Mouse (Mus musculus): ENCODE results near the gene Olfr714.
A peak's percentile ranks its signal among the peaks of the same experiment; 100 is the strongest.
"Not testable (repeated sequence)": the region's sequence is repeated elsewhere in the genome, so short reads cannot be mapped to it uniquely, and the experiment has no call there.

Gene Olfr714

DNA sequence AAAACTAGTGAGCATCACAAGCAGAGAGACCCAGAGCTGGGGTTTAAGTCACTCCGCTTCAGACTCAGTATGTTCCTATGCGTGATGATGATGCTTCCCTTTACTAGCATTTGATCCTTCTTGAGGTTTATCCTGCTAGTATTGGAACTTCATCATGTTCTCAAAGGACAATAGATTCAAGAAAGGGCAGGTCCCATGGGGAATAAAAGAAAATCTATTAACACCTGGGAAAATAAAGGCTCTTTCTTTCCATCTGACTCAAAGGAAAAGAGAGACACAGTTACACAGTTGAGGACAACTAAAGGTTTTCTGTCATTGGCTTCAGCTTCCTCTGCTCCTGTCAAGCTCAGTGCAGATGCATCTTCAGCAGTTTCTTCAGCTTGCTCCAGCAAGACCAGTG, at the start of gene Olfr714:
Gene Olfr714, plus strand, starts transcription at position 301 of the 400 bp plus-strand sequence.
- no peak for DNase-seq (ENCODE audit: low spot score in 2 of 2)

DNA sequence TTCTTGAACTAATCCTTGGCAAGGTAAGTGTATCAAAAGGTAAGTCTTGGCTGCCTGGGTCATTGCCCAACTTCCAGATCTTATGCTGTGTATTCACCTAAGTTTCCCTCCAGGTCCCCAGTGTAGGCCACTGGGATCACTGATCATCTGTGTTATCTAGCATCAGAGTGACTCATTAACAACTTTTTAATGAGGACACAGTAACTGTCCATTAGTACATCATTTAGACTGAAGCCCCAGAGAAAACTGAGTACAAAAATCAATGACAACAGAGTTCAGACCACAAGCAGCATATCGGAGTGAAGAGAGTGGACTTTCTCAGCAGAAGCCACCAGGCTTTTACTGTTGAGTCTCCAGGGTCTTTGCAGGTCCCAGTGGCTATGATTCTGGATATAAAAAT, 39.9 kb upstream of the Olfr714 start, which contains the start of gene Olfr713:
Gene Olfr713, plus strand, starts transcription at position 301 of the 400 bp plus-strand sequence.
- no peak for DNase-seq (ENCODE audit: low spot score in 2 of 2)

DNA sequence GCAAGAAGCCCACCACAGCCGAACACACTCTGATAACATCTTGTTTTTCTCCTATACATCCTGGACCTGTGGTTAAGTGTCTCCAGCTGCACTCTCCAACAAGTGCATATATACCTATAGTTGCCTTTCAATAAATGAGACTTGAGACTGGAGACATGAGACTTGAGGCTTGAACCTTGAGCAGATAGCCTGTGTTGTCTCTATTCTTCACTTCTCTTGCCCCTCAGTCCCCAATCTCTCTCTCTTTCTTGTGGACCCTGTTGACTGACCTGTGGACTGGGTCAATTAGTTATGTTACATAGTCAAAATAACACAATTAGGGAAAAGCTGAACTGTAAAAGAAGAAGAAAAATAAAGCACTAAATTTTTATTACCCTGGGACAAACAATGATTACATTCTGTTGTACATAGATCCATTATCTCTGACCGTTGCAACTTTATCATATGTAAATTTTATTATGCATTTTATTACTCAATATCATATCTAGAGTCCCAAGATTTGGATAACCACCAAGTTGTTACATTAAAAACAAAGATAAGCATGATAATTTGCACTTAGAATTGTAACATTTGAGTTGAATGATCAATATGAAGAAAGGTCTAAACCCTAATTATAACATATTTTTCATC, 30.7 kb upstream of the Olfr714 start:
- no peak for DNase-seq (ENCODE audit: low spot score in 2 of 2)

DNA sequence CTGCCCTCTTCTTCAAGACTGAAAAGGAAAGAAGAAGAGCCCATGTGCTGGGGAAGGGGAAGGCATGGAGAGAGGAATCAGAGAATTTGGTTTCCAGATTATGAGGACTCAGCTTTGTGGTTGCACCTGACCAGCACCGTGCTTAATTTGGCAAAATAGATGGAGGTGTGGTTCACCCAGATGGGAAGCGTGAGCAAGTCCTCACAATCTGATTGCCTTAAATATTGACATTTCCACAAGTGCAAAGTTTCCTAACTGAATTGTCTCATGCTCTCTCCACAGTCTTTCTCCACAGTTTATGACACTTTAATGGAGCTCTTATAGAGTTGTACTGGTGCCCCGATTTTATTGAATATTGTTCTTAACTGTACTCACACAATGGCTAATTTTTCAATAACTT, 27.6 kb upstream of the Olfr714 start:
- DNase-seq (ENCODE audit: low spot score in 2 of 2) = no peak

DNA sequence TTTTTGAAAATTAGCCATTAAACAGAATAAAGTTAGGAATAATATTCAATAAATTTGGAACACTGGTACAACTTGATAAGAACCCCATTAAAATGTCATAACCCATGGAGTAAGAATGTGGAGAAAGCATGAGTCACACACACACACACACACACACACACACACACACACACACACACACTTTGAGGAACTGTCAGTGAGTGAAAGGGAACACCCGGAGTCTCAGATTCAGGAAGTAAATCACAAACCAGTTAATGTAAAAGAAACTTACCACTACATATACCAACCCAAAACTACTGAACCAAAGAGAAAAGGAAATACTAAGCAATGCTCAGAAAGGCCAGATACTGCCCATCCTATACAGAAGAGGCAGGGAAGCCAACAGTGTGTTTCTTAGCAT, 26.4 kb upstream of the Olfr714 start:
- no peak for DNase-seq (ENCODE audit: low spot score in 2 of 2)

DNA sequence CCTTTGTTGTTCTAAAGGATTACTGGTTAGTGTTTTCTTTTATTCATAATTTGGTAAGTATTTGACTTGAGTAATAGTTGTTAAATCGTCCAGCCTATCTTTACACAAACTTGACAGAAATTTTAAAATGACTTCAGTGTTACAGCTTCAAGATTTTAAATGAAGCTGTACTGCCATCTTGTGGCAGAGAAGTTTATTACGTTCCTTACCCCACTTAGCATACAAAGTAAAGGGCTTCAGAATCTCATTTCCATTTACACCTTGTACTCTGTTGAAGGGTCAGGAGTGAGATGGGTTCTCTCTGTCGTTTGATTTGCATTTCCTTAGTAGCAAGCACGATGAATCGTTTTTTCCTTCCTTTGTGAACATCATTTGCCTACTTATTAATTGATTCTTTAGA, 24.9 kb upstream of the Olfr714 start:
- peak in 1 of 2 experiments; percentile 50 for DNase-seq (ENCODE audit: low spot score in 2 of 2)

DNA sequence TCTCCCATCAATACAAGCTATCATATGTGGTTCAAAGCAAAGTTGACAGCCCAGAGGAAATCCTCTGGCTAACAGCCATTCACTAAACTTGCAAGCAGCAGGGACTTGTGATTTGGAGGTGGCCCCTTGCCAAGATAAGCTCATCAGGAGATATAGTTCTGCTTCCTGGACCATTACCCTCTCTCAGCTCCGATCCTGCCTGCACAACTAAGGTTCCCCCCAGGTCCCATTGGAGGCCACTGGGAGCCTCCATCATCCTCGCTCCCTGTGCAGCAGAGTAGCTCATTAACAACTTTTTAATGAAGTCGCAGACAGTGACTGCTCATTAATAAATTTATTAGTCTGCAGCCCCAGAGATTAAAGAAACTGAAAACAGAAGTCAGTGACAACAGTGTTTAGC, 23.2 kb upstream of the Olfr714 start:
- DNase-seq (ENCODE audit: low spot score in 2 of 2) = no peak

DNA sequence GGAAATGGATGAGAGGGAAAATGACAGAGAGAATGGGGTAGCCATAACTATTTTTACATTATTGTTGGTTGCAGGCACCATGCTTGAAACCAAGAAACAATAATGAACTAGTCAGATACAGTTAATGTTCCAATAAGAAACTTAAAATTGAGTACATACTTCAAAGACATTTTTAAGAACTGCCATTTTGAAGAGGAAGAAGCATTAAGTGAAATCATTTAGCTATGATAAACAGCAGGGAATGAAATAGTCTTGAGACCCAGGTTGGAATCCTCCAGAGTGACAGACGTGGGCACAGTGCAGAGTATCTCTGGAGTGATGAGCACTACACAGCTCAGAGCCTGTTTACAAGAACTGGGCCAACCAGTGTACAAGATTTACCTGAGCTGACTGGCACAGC, 22.1 kb downstream of the Olfr714 start, which contains the start of gene Olfr17:
Gene Olfr17, plus strand, starts transcription at position 301 of the 400 bp plus-strand sequence.
- DNase-seq (ENCODE audit: low spot score in 2 of 2) = no peak

DNA sequence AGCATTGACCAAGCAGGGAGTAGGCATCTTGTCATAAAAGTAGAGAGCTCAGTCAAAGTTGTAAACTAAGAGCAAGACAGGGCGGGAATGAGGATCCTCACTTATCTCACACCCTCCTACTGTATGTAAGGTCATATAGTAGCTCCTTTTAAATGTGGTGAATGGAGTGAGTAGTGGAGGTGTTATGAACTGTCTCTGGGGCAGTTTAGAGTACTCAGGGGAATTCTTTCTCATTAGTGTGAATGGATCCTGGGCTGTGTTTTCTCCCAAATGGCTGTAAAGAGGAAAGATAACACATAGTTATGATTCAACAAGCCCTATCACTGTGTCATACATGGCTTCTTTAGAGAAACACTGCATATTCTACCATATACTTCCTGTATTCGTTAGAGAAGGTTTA, 39.5 kb downstream of the Olfr714 start, which contains the start of gene Olfr715b:
Gene Olfr715b, minus strand, starts transcription at position 101 of the 400 bp plus-strand sequence.
- not testable (repeated sequence) for DNase-seq (ENCODE audit: low spot score in 2 of 2)

Data from cerebellum, postnatal 4 days (tissue).